Mouse (Mus musculus) adrenal gland (tissue): Measurements from ENCODE around the gene Minos1.

Experiments used
- intact Hi-C: fragments of 180-260 bp; cut with DNase I; formaldehyde crosslinking; loops from one replicate; pipeline ENCODE4 v1.15.1; 2025

Minos1 gene

DNA sequence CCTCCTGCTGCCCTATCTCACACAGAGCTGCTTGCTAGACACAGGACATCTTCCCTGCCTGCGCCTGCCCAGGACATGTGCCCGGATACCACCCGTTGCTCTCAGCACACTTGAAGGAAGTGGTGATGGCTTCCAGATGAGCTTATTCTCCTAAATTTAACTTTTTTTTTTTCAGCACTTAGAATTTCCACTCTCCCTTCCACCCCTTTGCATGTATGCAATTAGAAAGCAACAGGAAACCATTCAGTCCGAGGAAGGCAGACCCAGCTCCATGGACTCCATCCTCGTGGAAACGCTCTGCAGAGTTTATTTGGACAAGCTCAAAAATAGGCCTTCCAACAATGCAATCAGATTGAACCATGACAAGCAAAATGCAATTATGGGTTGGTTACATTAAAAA lies 29.4 kb downstream of the Minos1 start:
- intact Hi-C loops = no loop called here

DNA sequence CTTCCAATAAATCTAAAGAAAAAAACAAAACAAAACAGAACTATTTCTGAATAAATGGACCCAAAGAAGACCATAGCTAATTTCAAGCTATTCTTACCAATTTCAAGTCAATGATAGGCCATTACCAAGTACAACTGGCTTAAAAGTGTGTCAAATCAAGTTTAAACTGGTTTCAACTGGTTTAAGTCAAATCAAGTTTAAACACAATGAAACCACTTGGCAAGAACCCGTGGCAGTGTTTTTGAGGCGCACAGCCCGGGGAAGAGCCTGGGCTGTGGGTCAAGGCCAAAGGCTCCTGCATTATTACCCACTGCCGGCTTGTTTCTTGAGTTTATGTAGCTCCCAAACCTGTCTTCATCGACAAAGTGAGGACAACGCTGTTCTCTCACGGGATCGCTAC lies 30.6 kb downstream of the Minos1 start:
- intact Hi-C loops = no loop called here

DNA sequence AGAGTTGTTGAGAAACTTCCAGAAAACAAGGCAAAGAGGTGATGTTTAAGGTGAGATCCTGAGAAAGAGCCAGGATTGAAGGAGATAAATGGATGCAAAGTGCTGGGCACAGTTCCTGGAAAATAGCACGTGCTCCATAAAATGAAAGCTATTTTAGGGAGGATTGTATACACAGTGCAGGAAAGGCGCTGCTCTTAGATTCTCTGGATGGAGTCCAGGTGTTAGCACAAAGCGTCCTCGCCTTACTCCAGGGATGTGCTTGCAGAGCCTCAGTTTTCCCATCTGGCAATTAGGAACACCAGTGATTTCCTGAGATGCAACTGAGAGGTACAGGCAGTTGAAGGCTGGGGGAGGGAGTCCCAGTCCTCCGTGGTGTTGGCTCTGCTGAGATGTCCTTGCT lies 34.7 kb downstream of the Minos1 start:
- intact Hi-C loops = no loop called here

DNA sequence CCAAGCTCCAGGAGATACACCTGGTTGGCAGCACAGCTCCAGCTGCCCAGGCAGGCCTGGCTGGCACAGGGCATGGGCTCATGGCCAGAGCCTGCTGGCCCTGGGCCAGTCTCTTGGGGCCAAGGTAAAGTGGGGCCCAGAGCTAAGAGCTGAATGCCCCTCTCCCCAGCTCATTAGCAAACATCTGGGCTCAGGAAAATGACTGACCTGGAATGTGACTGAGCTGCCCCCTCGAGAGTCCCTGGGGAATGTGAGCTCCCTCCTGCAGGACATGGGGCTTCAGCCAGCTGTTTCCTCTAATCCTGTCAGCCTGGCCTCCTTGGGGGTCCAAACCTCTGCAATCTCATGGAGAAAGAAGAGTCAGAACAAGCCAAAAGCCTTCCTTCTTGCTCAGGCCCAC lies 35.5 kb downstream of the Minos1 start:
- intact Hi-C loops = no loop called here

DNA sequence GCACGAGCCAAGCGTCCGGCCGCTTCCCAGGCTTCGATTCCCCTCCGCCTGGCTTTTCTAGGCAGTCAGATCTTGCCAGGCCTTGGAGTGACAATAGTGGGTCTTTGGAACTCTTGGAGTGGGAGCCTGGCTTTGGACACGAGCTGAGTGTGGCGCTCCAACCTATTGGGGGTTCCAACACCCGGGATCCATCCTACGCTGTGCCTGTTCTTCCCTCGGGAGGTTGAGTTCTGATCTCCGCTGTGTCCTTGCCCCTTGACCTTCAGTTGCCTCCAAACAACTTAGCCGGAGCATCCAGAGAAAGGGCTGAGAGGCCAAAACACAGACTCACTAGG lies 37.8 kb downstream of the Minos1 start:
- intact Hi-C loops = no loop called here

DNA sequence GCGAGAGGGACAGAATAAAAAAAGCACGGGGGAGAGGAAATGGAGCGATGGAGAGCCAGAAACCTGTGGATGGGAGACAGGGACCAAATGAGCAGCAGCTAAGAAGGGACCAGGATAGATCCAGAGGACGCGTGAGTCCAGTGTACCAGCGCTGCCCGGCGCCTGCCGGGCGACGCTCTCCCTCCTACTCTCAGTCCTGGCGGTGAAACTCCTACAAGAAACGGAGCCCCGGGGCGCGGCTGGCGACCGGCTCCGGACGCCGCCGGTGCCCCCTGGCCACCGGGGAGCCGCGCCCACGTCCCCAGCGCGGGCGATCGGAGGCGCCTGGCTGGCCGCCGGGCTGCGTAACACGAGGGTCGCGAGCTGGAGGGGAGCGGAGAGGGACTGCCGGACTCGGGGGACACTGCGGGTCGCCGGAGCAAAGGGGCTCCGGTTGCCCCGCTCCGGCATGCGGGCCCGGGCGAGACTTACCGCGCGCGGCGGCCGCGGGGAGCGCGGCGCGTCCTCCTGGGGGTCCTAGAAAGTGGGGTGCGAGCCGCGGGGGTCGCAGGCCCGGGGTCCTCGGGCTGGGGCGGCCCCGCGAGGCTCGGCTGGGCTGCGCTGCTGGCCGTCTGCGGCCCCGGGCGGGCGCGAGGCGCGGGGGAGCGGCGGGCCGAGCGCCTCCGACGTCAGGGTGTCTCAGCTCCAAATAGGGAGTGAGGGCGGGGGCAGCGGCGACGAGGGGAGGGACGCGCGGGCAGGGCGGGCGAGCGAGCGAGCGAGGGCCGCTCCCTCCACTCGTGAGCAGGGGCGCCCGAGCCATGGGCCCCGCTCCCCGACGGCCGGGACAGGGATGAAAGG lies 38.3 kb downstream of the Minos1 start, which contains the start of gene Nbl1:
Gene Nbl1 (minus strand): TSS at position 638 of the 840 bp plus-strand sequence.
- intact Hi-C loops = no loop called here

DNA sequence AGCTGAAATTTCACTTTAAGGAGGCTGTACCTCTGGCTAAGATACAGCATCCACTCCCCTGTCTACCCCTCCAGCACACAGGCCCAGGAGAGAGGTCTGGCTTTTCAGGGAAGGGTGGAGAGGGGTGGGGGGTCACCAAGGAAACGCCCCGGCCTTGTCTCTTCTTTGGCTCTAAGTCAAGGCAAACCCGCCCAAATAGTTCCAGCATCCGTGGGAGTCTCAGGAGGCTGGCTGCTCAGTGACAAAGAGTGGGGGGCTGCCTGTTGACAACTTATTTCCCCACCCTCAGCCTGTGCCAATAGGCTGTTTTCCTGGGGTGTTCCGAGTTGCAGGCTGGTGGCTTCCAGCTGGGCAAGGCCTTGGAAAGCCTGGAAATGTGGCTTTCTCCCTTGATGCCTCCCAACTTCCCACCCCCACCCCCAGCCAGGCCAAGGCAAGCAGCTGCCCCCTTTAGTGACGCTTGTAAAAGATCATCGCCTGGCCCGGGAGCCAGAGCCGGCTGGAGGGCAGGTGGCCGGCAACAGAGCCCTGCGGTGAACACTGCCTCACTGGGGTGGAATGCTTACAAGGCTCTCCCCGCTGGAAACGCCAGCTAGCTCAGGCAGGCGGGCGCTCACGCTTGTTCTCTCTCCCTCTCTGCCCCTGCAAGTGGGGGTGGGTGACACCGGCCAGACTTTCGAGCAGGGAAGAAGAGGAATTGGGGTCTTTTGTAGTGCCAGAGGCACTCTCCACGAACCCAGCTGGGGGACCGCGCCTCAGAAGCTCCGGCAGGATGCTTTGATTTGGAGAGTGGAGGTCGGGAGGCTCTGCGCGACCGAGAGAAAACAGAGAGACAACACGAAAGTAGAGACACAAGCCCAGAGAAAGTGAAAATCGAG lies 39.2 kb downstream of the Minos1 start:
- intact Hi-C loops = no loop called here

DNA sequence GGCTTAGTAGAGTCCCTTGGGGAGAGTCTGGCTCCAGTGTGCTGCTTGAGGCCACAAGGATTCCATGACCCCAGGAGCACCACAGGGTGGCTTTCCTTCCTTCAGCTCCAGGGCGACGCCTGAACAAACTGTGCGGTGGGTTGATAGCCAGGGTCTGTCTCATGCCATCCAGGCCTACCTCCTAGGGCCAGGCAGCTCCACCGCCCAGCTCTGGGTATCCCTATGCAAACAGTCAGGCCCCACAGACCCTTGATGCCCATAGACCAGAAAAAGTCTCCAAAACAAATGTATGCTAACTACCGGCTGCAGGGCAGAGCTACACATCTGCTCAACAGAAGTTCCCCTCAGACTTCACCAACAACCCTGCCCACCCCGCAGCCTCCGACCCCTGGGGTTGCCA lies 39.8 kb downstream of the Minos1 start:
- intact Hi-C loops = no loop called here

DNA sequence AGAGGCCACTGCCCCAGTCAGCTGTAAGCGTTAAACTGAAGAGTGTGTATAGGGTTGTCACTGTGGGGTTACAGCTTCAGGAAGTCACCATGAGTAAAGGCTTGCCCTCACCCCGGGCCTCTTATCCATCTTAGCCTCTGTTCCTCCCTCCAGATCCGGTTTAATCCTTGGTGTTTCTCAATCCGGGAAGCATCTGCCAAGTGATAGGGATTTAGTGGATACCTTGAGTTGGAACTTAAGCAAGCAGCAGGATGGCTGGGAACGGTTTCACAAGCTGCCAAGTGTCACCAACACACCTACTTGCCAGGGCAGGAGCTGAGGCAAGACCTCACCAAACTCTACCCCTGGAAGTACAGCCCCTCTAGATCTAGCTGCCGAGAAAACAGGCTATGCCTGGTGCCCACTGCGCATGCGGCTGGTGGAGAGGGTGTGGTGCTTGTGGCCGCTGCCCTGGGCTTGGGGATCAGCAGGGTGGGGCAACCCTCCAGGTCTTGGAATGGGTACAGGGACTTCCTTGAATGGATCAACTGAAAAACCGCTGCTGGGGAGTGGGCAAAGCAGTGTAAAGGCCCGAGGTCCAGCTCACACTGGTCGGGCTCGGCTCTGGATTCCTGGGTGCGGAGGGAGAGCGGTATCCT lies 40.5 kb downstream of the Minos1 start:
- intact Hi-C loops = no loop called here

DNA sequence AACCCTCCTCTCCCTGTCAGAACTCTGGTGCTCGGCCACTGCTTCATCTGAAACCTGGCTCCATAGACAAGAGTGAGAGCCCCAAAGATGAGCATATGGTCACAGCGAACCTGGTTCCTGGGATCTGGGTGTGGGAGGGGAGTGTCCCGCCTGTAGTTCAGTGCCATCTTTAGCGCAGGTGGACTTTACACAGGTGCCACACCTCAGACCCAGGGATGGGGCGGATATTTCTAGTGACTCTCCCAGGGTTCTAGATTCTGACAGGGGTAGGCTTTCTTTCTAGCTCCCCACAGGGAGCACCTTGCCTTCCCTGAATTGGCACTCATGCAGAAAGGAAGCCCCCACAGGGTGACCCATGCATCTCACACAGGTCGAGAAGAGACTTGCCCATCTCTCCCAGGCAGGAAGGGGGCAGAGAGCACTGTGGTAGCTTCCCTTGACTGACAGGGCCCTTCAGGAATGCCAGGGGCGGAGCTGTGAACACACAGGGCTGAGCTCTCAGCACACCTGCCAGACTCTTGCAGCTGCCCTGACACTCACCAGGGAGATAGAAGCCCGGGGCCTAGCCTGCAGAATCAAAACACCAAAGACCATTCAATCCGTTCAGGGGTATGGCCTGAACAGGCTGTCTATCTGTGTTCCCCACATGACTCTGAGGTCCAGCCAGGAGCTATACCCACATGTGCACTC lies 41.8 kb downstream of the Minos1 start:
- intact Hi-C loops = loop anchor here (5.0 kb wide), 3 partner anchors 88 to 163 kb away; no protein-coding TSS in a partner anchor

DNA sequence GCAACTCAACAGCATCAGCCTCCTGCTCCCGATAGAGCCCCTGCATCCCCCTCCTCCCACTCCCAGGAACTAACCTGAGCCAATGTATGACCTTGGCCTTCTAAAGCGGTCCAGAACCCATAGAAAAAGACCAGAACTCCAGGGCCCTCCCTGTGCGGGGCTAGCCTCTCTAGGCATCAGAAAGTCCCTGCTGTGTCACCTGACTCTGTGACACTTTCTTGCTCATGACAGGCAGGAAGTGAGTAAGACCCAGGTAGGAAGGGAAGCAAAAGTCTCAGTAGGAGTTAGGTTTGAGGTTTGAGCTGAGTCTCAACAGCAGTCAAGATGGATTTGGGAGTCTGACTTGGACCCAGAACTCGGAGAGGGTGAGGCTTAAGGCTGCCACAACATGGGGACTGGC lies 43.9 kb downstream of the Minos1 start:
- intact Hi-C loops = loop anchor here (1.0 to 5.0 kb wide), 4 partner anchors 90 to 200 kb away; no protein-coding TSS in a partner anchor

DNA sequence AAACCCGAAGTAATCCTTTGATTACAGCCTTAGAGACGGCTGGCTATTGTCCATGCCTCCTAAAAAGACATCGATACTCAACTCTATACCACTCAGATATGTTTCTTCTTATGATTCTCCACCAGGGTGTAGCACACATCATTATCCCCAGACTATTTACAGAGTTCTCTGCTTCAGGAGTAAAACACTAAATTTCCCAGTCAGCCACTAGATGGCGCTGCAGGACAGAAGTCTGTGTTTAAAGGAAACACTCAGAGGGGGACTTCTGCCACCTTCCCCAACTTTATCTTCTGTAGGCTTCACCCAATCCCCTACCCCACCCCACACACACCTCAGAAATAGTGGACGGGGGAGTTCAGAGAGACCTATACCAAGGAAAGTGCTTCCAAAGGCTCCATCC lies 44.9 kb downstream of the Minos1 start:
- intact Hi-C loops = loop anchor here (1.0 to 5.0 kb wide), 4 partner anchors 91 to 201 kb away; no protein-coding TSS in a partner anchor

DNA sequence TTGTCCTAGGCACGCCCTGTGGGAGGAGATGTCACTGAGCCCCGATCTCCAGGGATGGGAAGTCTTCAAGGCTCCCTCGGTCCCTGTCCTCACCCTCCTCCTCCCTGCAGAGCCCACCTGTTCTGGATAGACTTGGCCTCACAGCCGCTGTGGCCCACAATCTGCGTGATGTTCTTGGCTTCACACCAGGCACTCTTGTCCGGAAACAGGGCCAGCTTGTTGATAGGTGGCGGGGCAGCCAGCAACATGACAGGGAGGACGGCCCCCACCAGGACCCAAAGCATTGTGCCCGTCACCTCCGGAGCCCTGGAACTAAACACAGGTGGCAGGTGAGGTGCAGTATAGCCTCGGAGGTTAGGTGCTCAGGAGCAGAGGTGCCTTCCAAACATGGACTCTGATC lies 45.6 kb downstream of the Minos1 start:
- intact Hi-C loops = loop anchor here (5.0 kb wide), 3 partner anchors 92 to 167 kb away; no protein-coding TSS in a partner anchor

DNA sequence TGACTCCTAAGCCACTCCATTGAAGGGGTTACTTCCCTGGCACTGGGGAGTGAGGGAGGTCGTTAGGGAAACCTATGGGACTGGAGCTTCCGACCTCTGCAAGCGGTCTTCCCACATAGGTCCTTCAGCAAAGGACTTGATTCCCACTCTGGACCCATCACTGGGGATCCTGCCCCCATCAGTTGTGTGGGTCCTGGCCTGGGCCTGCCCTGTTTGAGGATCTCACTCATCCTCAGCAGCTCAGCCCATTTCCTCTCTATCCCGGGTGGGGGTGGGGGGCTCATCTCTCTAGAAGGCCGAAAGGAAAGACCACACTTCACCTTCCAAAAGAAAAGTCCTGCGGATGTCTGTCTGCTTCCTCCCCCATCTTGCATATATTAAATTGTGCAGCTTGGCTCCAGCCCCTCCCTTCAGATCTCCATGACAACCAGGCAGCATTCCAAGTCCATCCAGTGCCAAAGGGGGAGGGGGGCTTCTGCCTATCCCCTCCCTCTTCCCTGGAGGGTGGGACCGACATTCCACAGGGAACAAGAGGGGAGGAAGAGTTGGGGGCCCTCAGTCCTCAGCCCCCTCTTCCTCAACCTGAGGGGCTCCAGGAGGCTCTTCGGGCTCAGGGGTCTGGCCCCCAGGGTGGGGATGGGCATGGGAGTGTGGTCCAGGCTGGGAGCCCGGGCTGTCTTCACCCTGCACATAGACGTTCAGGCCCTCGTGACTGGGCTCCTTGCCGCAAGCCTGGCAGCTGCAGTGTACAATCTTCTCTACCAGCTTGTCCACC lies 47.9 kb downstream of the Minos1 start:
- intact Hi-C loops = no loop called here

DNA sequence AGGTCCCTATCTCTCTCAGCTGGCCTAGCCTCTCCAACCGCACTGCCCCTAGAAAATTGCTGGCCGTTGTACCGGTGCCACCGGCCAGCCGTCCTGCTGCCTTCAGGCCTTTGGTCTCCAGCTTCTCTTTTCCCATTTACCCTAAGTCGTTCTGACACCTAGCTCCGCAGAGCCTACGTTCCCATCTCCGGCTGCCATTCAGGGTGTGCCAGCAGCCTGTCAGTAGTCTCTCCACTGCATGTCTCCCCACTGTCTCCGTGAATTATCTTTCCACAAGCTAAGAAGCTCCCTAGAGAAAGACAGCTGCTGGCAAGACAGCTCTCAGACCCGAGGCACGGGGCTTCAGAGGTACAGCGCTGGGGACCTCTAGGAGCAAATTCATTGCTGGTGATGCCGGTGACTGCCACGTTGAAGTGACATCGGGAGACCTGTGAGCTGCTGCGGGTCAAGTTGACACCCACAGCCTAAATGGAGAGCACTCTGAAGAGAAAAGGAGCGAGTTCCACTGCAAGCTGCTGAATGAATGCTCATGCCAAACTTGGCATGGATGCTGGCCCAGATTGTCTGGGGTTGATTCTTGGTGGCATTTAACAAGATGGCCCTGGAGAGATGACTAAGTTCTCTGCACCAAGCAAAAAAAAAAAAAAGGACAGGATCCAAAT lies 49.5 kb downstream of the Minos1 start:
- intact Hi-C loops = no loop called here

DNA sequence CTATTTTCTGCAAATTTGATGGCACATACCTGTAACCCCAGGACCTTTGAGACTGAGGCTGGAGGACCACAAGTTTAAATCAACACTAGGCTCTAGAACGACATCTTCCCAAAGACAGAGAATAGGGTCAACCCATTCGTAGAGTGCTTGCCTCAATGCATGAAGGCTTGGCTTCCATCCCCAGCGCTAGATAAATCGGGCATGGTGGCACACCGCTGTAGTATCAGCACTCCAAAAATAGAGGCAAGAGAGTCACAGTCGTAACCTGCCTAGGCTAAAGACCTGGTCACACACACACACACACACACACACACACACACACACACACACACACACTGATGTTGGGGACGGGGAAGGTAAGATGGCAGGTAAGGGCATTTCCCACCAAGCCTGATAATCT lies 50.7 kb downstream of the Minos1 start:
- intact Hi-C loops = no loop called here

DNA sequence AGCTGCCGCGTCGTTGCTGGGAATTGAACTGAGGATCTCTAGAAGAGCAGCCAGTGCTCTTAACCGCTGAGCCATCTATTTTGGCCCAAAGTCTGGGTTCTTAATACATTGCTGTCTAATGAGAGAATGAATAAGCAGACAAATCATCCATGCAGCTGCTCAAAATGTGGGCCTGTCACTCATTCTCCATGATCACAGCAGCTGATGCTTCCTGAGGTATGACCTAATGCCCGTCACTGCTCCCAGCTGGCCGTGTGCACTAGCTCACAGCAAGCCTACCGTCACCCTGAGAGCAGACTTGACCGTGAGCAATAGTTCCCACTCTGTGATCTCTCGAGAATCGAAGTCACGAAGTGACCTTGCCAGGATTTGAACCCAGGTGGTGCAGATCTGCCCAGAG lies 51.5 kb downstream of the Minos1 start:
- intact Hi-C loops = loop anchor here (2.0 kb wide), 1 partner anchor 157 kb away; no protein-coding TSS in a partner anchor

DNA sequence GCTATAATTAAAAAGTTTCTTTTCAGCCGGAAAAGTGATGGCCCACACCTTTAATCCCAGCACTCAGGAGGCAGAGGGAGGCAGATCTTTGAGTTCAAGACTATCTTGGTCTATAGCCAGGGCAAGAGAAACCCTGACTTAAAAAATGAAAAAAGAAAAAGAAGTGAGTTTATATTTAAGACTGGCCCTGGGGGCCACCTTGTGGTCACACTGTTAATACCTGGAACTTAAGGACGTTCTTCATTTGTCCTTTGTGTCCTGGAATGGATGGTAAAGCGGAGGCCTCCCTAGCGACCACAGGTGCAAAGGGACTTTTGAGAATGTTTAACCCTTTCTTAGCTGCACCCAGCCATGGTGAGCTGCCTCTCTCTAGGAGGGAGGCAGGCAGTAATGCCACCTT lies 52.2 kb downstream of the Minos1 start:
- intact Hi-C loops = loop anchor here (2.0 kb wide), 1 partner anchor 156 kb away; no protein-coding TSS in a partner anchor

DNA sequence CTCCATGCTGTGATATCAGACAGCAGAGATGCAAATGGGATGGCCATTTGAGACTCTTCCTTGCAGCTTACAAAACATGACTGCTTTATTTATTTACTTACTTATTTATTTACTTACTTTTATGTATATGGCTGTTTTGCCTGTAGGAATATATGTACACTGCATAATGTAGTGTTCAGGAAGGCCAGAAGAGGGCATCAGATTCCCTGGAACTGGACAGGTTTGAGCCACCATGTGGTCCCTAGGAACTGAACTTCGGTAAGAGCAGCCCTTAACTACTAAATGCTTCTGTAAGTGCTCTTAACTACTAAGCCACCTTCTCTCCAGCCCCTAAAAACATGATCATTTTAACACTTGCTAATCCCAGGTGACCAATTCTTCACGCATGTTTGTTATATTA lies 52.6 kb downstream of the Minos1 start:
- intact Hi-C loops = loop anchor here (2.0 kb wide), 1 partner anchor 156 kb away; no protein-coding TSS in a partner anchor

DNA sequence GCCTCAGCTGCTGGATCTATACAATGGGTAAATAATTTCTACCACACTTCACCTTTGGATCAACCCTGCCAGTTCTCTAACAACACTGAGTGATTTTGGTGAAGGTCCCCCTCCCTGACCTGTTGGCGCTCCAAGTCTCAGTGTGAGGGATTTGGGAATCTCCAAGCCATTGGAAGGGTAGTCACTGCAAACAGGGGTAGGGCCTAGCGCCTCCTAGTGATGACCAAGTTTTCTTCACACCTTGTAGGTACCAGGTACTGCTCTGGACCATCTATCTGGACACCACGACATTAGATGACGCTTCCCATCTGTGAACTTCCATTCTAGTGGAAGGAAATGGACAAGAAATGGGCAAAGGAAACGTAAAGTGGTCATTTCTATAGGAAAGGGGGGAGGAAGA lies 55.0 kb downstream of the Minos1 start:
- intact Hi-C loops = no loop called here
